ENCODE assay signal across 25 mouse cellular contexts in the genomic region with DNA sequence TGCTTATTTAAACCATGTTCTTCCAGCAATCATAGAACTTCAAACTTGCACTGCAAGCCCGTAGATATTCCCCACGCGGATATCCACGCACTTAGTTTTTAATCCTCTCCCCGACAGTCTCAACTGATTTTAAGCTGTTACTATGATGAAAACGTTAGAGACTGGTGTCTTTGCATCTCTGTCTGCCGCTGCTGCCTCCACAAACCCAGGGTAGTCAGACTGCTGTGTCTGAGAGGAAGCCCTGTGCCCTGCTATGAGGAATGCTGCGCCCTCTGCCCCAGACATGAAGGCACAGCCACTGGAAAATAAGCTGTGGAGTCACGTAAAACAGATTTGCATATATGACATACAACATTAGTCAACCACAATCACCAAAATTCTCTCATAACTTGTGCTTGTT. TPM values are rescaled to one million over a fixed set of nuclear protein-coding genes. Genes with fewer than 3 reads are reported as not detected.
DNase-seq lines count a peak whose midpoint lies in the region; ATAC-seq lines count a peak whose summit lies in the region.
"Had no signal": no experiment of that assay in that cellular context is flagged by ENCODE, and none has a peak within 500 bp of the region (broad histone marks: within the 10 kb centered on the region; RNA-seq: fewer than 3 reads in every experiment).

No protein-coding gene starts in this region.

- H3K4me3 ChIP-seq in heart, embryonic 13.5 days, result no peak overlapping the region
- H3K4me3 ChIP-seq in neural tube, embryonic 12.5 days, result no peak overlapping the region
- no peak overlapping the region for H3K4me3 ChIP-seq in neural tube, embryonic 15.5 days (replicated peaks)
- no peak overlapping the region for H3K4me3 ChIP-seq in midbrain, embryonic 12.5 days
- no peak overlapping the region for H3K4me3 ChIP-seq in embryonic facial prominence, embryonic 10.5 days
- no peak overlapping the region for H3K4me3 ChIP-seq in kidney, embryonic 14.5 days (ENCODE audit: low read length)
- H3K4me3 ChIP-seq: embryonic facial prominence, embryonic 12.5 days; left cerebral cortex, adult 2 months had no signal

- peaks cover 18% of the 10 kb centered on the region; the same call in 1 of the 2 replicates for H3K27me3 ChIP-seq in heart, embryonic 13.5 days (replicated peaks)
- H3K27me3 ChIP-seq in neural tube, embryonic 12.5 days (replicated peaks), result no peaks in the 10 kb centered on the region; the same call in 1 of the 2 replicates
- no peaks in the 10 kb centered on the region; the same call in 1 of the 2 replicates for H3K27me3 ChIP-seq in neural tube, embryonic 15.5 days (replicated peaks)
- peaks cover 3% of the 10 kb centered on the region; the same call in 1 of the 2 replicates for H3K27me3 ChIP-seq in midbrain, embryonic 12.5 days
- H3K27me3 ChIP-seq in embryonic facial prominence, embryonic 10.5 days (replicated peaks; ENCODE audit: low read depth, poor library complexity, severe bottlenecking), result peaks cover 36% of the 10 kb centered on the region
- no peaks in the 10 kb centered on the region for H3K27me3 ChIP-seq in kidney, embryonic 14.5 days (ENCODE audit: control insufficient read depth, insufficient read depth, low read length)
- H3K27me3 ChIP-seq: embryonic facial prominence, embryonic 12.5 days had no signal

- WGBS in heart, embryonic 13.5 days, result 48% methylated on average over 9 of the region's 9 CpGs
- 39% methylated on average over 9 of the region's 9 CpGs for WGBS in neural tube, embryonic 12.5 days
- 40% methylated on average over 9 of the region's 9 CpGs for WGBS in neural tube, embryonic 15.5 days
- 21% methylated on average over 9 of the region's 9 CpGs for WGBS in midbrain, embryonic 12.5 days
- WGBS in embryonic facial prominence, embryonic 10.5 days, result 41% methylated on average over 9 of the region's 9 CpGs
- WGBS in kidney, embryonic 14.5 days, result 49% methylated on average over 9 of the region's 9 CpGs

- no peak for ATAC-seq in heart, embryonic 13.5 days (ENCODE audit: extremely low read depth, insufficient number of reproducible peaks, low FRiP score, low TSS enrichment)
- ATAC-seq in neural tube, embryonic 12.5 days (ENCODE audit: low FRiP score, low read depth), result no peak
- no peak for ATAC-seq in neural tube, embryonic 15.5 days (ENCODE audit: low FRiP score)
- no peak for ATAC-seq in midbrain, embryonic 12.5 days (ENCODE audit: low FRiP score, low read depth)
- no peak for ATAC-seq in kidney, embryonic 14.5 days (ENCODE audit: low FRiP score, low TSS enrichment)

- H3K4me2 ChIP-seq in heart, embryonic 13.5 days, result peak overlapping the region; percentile 57
- peak overlapping the region; percentile 48 for H3K4me2 ChIP-seq in neural tube, embryonic 12.5 days (replicated peaks)
- H3K4me2 ChIP-seq in neural tube, embryonic 15.5 days, result no peak overlapping the region
- peak overlapping the region; percentile 44; the same call in 1 of the 2 replicates for H3K4me2 ChIP-seq in midbrain, embryonic 12.5 days (replicated peaks)
- H3K4me2 ChIP-seq in kidney, embryonic 14.5 days (replicated peaks; ENCODE audit: low read depth, low read length), result no peak overlapping the region
- H3K4me2 ChIP-seq: embryonic facial prominence, embryonic 12.5 days had no signal

- H3K4me1 ChIP-seq in heart, embryonic 13.5 days, result peaks cover 17% of the 10 kb centered on the region
- peaks cover 43% of the 10 kb centered on the region for H3K4me1 ChIP-seq in neural tube, embryonic 12.5 days
- H3K4me1 ChIP-seq in neural tube, embryonic 15.5 days, result peaks cover 33% of the 10 kb centered on the region
- H3K4me1 ChIP-seq in midbrain, embryonic 12.5 days, result peaks cover 62% of the 10 kb centered on the region
- peaks cover 46% of the 10 kb centered on the region for H3K4me1 ChIP-seq in embryonic facial prominence, embryonic 10.5 days
- peaks cover 9% of the 10 kb centered on the region for H3K4me1 ChIP-seq in kidney, embryonic 14.5 days (ENCODE audit: control insufficient read depth, insufficient read depth, low read length)

- no peak overlapping the region for H3K9ac ChIP-seq in heart, embryonic 13.5 days
- H3K9ac ChIP-seq in neural tube, embryonic 12.5 days, result no peak overlapping the region
- no peak overlapping the region for H3K9ac ChIP-seq in neural tube, embryonic 15.5 days (replicated peaks)
- peak overlapping the region; percentile 42; the same call in 1 of the 2 replicates for H3K9ac ChIP-seq in midbrain, embryonic 12.5 days (replicated peaks)
- no peak overlapping the region for H3K9ac ChIP-seq in kidney, embryonic 14.5 days (ENCODE audit: low read depth, low read length)
- H3K9ac ChIP-seq: embryonic facial prominence, embryonic 12.5 days had no signal

- H3K36me3 ChIP-seq in heart, embryonic 13.5 days, result peaks cover 31% of the 10 kb centered on the region
- peaks cover 17% of the 10 kb centered on the region for H3K36me3 ChIP-seq in neural tube, embryonic 12.5 days
- H3K36me3 ChIP-seq in neural tube, embryonic 15.5 days, result peaks cover 11% of the 10 kb centered on the region; the same call in 1 of the 2 replicates
- H3K36me3 ChIP-seq in midbrain, embryonic 12.5 days, result peaks cover 19% of the 10 kb centered on the region
- H3K36me3 ChIP-seq in embryonic facial prominence, embryonic 10.5 days (replicated peaks), result peaks cover 23% of the 10 kb centered on the region
- no peaks in the 10 kb centered on the region; the same call in 1 of the 2 replicates for H3K36me3 ChIP-seq in kidney, embryonic 14.5 days (ENCODE audit: control insufficient read depth, insufficient read depth, low read length)

- no peak overlapping the region for H3K27ac ChIP-seq in heart, embryonic 13.5 days (replicated peaks)
- no peak overlapping the region for H3K27ac ChIP-seq in neural tube, embryonic 12.5 days
- no peak overlapping the region; the same call in 1 of the 2 replicates for H3K27ac ChIP-seq in neural tube, embryonic 15.5 days (replicated peaks)
- peak overlapping the region; percentile 92 for H3K27ac ChIP-seq in midbrain, embryonic 12.5 days (replicated peaks)
- no peak overlapping the region for H3K27ac ChIP-seq in embryonic facial prominence, embryonic 10.5 days (replicated peaks)
- H3K27ac ChIP-seq in kidney, embryonic 14.5 days (ENCODE audit: low read depth, low read length), result no peak overlapping the region
- H3K27ac ChIP-seq: embryonic facial prominence, embryonic 12.5 days; left cerebral cortex, adult 2 months had no signal

- intact Hi-C loops in heart, postnatal 10 days (cut with DNase I), result no loop called here

- no peak for DNase-seq in heart, postnatal 10 days
- no peak for DNase-seq in embryonic facial prominence, embryonic 10.5 days (ENCODE audit: low spot score)
- DNase-seq: adrenal gland, postnatal 14 days; cerebellum, adult 8-10 months; heart, adult 11 months; kidney, adult 11 months; kidney, postnatal 14 days; spleen, adult 18-20 months; thymus, adult 18-20 months had no signal

- no peaks in the 10 kb centered on the region for H3K9me3 ChIP-seq in heart, embryonic 13.5 days
- H3K9me3 ChIP-seq in neural tube, embryonic 12.5 days, result no peaks in the 10 kb centered on the region
- no peaks in the 10 kb centered on the region for H3K9me3 ChIP-seq in neural tube, embryonic 15.5 days (replicated peaks)
- no peaks in the 10 kb centered on the region for H3K9me3 ChIP-seq in midbrain, embryonic 12.5 days
- no peaks in the 10 kb centered on the region for H3K9me3 ChIP-seq in embryonic facial prominence, embryonic 10.5 days
- no peaks in the 10 kb centered on the region for H3K9me3 ChIP-seq in kidney, embryonic 14.5 days (ENCODE audit: control insufficient read depth, low read length)
- H3K9me3 ChIP-seq: embryonic facial prominence, embryonic 12.5 days; limb, embryonic 10.5 days had no signal

RNA-seq across cellular contexts. Expression of a gene that starts 5.4 kb away (rescaled TPM):
- polyA plus RNA-seq in heart, embryonic 13.5 days (2015; fragmentation: Nextera tagmentation; extraction: Ambion mirVana), result not detected in 2 replicates
- not detected for total RNA-seq in heart, postnatal 10 days (2021)
- polyA plus RNA-seq in neural tube, embryonic 12.5 days (2016; fragmentation: Nextera tagmentation; extraction: Ambion mirVana), result not detected in 2 replicates
- 0.12 and 0.19 TPM in 2 replicates for polyA plus RNA-seq in neural tube, embryonic 15.5 days (2015; fragmentation: Nextera tagmentation; extraction: Ambion mirVana)
- polyA plus RNA-seq in midbrain, embryonic 12.5 days (2016; fragmentation: Nextera tagmentation; extraction: Ambion mirVana), result not detected in 2 replicates
- polyA plus RNA-seq in embryonic facial prominence, embryonic 10.5 days (2016; fragmentation: Nextera tagmentation; extraction: Ambion mirVana), result not detected in 2 replicates
- polyA plus RNA-seq in kidney, embryonic 14.5 days (2014; fragmentation: Nextera tagmentation; extraction: Ambion mirVana), result not detected in 2 replicates
- total RNA-seq: adrenal gland, postnatal 14 days; common myeloid progenitor, adult 5-6 weeks; gastrocnemius, adult 8-10 months; hematopoietic stem cell, adult 5-6 weeks had no signal
- polyA plus RNA-seq: C2C12; embryonic facial prominence, embryonic 12.5 days; limb, embryonic 10.5 days; liver, embryonic 11.5 days; lung, embryonic 16.5 days; stomach, embryonic 14.5 days had no signal

RNA-seq across cellular contexts. Expression of a gene that starts 11.6 kb away (rescaled TPM):
- polyA plus RNA-seq in heart, embryonic 13.5 days (2015; fragmentation: Nextera tagmentation; extraction: Ambion mirVana), result not detected in 2 replicates
- not detected for total RNA-seq in heart, postnatal 10 days (2021)
- not detected in 2 replicates for polyA plus RNA-seq in neural tube, embryonic 12.5 days (2016; fragmentation: Nextera tagmentation; extraction: Ambion mirVana)
- polyA plus RNA-seq in neural tube, embryonic 15.5 days (2015; fragmentation: Nextera tagmentation; extraction: Ambion mirVana), result 1.2 and 1.3 TPM in 2 replicates
- 0.42 and 0.50 TPM in 2 replicates for polyA plus RNA-seq in midbrain, embryonic 12.5 days (2016; fragmentation: Nextera tagmentation; extraction: Ambion mirVana)
- polyA plus RNA-seq in embryonic facial prominence, embryonic 10.5 days (2016; fragmentation: Nextera tagmentation; extraction: Ambion mirVana), result 0.09 TPM in 1 of 2 replicates, not detected in the other
- not detected in 2 replicates for polyA plus RNA-seq in kidney, embryonic 14.5 days (2014; fragmentation: Nextera tagmentation; extraction: Ambion mirVana)
- total RNA-seq: adrenal gland, postnatal 14 days; common myeloid progenitor, adult 5-6 weeks; gastrocnemius, adult 8-10 months; hematopoietic stem cell, adult 5-6 weeks; megakaryocyte progenitor cell, adult 5-6 weeks had no signal
- polyA plus RNA-seq: C2C12; embryonic facial prominence, embryonic 12.5 days; liver, embryonic 11.5 days; lung, embryonic 16.5 days; stomach, embryonic 14.5 days had no signal

RNA-seq across cellular contexts. Expression of a gene that starts 39.8 kb away (rescaled TPM):
- 18.2 and 18.6 TPM in 2 replicates for polyA plus RNA-seq in heart, embryonic 13.5 days (2015; fragmentation: Nextera tagmentation; extraction: Ambion mirVana)
- total RNA-seq in heart, postnatal 10 days (2021), result 10 to 100 TPM; 26.2 to 30.2 TPM
- polyA plus RNA-seq in neural tube, embryonic 12.5 days (2016; fragmentation: Nextera tagmentation; extraction: Ambion mirVana), result 24.8 and 26.4 TPM in 2 replicates
- 25.3 and 30.3 TPM in 2 replicates for polyA plus RNA-seq in neural tube, embryonic 15.5 days (2015; fragmentation: Nextera tagmentation; extraction: Ambion mirVana)
- 28.0 and 30.1 TPM in 2 replicates for polyA plus RNA-seq in midbrain, embryonic 12.5 days (2016; fragmentation: Nextera tagmentation; extraction: Ambion mirVana)
- 23.0 and 23.6 TPM in 2 replicates for polyA plus RNA-seq in embryonic facial prominence, embryonic 10.5 days (2016; fragmentation: Nextera tagmentation; extraction: Ambion mirVana)
- polyA plus RNA-seq in kidney, embryonic 14.5 days (2014; fragmentation: Nextera tagmentation; extraction: Ambion mirVana), result 17.6 and 19.6 TPM in 2 replicates

RNA-seq across cellular contexts. Expression of a gene that starts 50.9 kb away (rescaled TPM):
- 6.4 and 7.6 TPM in 2 replicates for polyA plus RNA-seq in heart, embryonic 13.5 days (2015; fragmentation: Nextera tagmentation; extraction: Ambion mirVana)
- total RNA-seq in heart, postnatal 10 days (2021), result 1 to 10 TPM; 6.1 to 7.0 TPM
- polyA plus RNA-seq in neural tube, embryonic 12.5 days (2016; fragmentation: Nextera tagmentation; extraction: Ambion mirVana), result 6.2 TPM in 2 replicates
- 8.1 and 8.4 TPM in 2 replicates for polyA plus RNA-seq in neural tube, embryonic 15.5 days (2015; fragmentation: Nextera tagmentation; extraction: Ambion mirVana)
- polyA plus RNA-seq in midbrain, embryonic 12.5 days (2016; fragmentation: Nextera tagmentation; extraction: Ambion mirVana), result 4.6 and 6.3 TPM in 2 replicates
- 2.8 and 3.5 TPM in 2 replicates for polyA plus RNA-seq in embryonic facial prominence, embryonic 10.5 days (2016; fragmentation: Nextera tagmentation; extraction: Ambion mirVana)
- 9.4 and 9.9 TPM in 2 replicates for polyA plus RNA-seq in kidney, embryonic 14.5 days (2014; fragmentation: Nextera tagmentation; extraction: Ambion mirVana)

Comparison
In these comparisons a context has a peak if more than half of its experiments do, and no peak if none do; other contexts are left out.
1. H3K4me2 ChIP-seq: peak in heart, embryonic 13.5 days (single experiment), neural tube, embryonic 12.5 days (single experiment) and midbrain, embryonic 12.5 days (single experiment); none in neural tube, embryonic 15.5 days (single experiment) and kidney, embryonic 14.5 days (single experiment).